Mouse (Mus musculus) G1E (cell line): Measurements from ENCODE around the gene Msh3. TPM values are rescaled to one million over a fixed set of nuclear protein-coding genes. Genes with fewer than 3 reads are reported as not detected.

ENCODE experiments used
- ATAC-seq: 2 replicates; pipeline ENCODE4 v1.8.0; 2016; ENCODE audit warnings: mild to moderate bottlenecking; ENCODE audit not compliant: insufficient number of reproducible peaks, poor library complexity, low FRiP score, severe bottlenecking; ENCODE audit errors: extremely low read depth
- DNase-seq: peaks from one replicate; pipeline ENCODE4 v3.0.0; 2012; ENCODE audit warnings: low spot score
- H3K27me3 ChIP-seq: 2 replicates; pipeline ENCODE4 v1.6.1; 2012; ENCODE audit warnings: mild to moderate bottlenecking, low read length, inconsistent platforms; ENCODE audit not compliant: insufficient read depth
- H3K36me3 ChIP-seq: replicated peaks from 2 replicates; pipeline ENCODE3; 2012; ENCODE audit warnings: mild to moderate bottlenecking, inconsistent platforms
- H3K4me1 ChIP-seq: 2 replicates; pipeline ENCODE4 v1.6.1; 2012; ENCODE audit warnings: low read depth, low read length, inconsistent platforms, mixed read lengths; ENCODE audit not compliant: insufficient read depth
- H3K4me3 ChIP-seq: 2 replicates; pipeline ENCODE4 v1.5.1; 2012; ENCODE audit warnings: low read depth, mild to moderate bottlenecking, inconsistent platforms, low read length, moderate library complexity, mixed read lengths
- H3K9me3 ChIP-seq: replicated peaks from 2 replicates; pipeline ENCODE4 v1.6.1; 2012; ENCODE audit warnings: inconsistent platforms
- CTCF ChIP-seq: IDR thresholded peaks from 2 replicates; pipeline ENCODE4 v1.5.1; 2012; ENCODE audit warnings: low read depth, low read length, inconsistent platforms, mixed read lengths
- GATA1 ChIP-seq: IDR thresholded peaks from 2 replicates; pipeline ENCODE4 v1.6.1; 2012; ENCODE audit warnings: borderline replicate concordance, low read length, inconsistent platforms, mixed read lengths
- GATA2 ChIP-seq: IDR thresholded peaks from 2 replicates; pipeline ENCODE4 v1.6.1; 2012; ENCODE audit warnings: low read depth, low read length, inconsistent platforms, borderline replicate concordance
- POLR2AphosphoS5 ChIP-seq: IDR thresholded peaks from 2 replicates; pipeline ENCODE4 v1.6.1; 2012; ENCODE audit warnings: low read depth, low read length, inconsistent platforms; ENCODE audit not compliant: insufficient replicate concordance
- TAL1 ChIP-seq: conservative IDR thresholded peaks from 2 replicates; pipeline ENCODE4 v1.6.1; 2012; ENCODE audit warnings: low read depth, low read length, inconsistent platforms, mixed read lengths
- polyA plus RNA-seq: library from polyadenylated mRNA; stranded (reverse); fragments of >175 nt; gene quantifications from 2 replicates; pipeline ENCODE4 v1.2.3, GENCODE M21; 2012
- total RNA-seq, 2 experiments: library from RNA; stranded (forward) in 1 of 2; stranded (reverse) in 1 of 2; fragments of 200-1000 nt in 1 of 2; fragments of >200 nt in 1 of 2; fragmentation: Nextera tagmentation in 1 of 2; gene quantifications; 2 replicates each; pipeline ENCODE4 v1.2.3; 2014 to 2017

The Msh3 gene
- total and polyA plus RNA-seq, 3 experiments: 33.1 to 49.1 (median 39.0) TPM

DNA sequence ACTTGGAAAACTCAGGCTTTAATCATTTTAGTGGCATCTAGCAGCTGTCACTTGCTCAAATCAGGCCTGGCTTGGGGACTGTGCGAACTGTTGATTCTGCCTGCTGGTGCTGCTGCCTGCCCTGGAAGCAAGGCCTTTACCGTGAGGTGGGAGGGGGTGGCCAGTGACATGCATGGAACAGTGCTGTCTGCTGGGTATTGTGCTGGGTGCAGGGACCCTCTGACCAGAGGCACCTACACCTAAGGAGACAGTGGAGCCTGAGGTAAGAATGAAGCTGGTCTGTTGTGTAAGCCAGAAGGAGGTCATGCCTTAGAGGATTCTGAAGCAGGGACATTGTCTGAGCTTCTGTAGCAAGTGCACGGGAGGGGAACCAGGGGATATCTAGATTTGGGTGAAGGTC is 16.0 kb upstream of the Msh3 start:
- no peak overlapping the region for H3K4me3 ChIP-seq
- H3K4me1 ChIP-seq: no peaks in the 10 kb centered on the region
- no peak for DNase-seq
- peaks cover 57% of the 10 kb centered on the region for H3K36me3 ChIP-seq
- no peaks in the 10 kb centered on the region for H3K27me3 ChIP-seq
- H3K9me3 ChIP-seq: no peaks in the 10 kb centered on the region
- no peak for ATAC-seq
- TF ChIP-seq CTCF (no peak), GATA1 (no peak), POLR2AphosphoS5 (no peak), TAL1 (no peak), GATA2 (no peak)

DNA sequence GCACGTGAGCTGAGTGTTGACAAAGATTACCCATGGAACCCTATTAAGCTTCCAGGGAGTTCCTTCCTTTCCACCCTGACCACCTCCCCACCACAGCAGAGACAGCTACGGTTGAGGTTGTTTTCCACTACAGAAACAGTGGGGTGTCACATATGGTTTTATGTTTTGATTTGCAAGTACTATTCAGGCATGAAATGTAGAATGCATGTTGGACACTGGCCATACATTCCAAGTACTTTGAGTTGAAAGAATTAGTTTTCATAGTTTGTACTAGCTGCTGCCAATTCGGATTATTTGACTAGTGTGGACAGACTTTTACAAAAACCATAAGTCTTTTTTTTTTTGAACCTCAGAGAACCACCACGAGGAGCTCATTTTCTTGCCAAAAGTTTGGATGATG is 10.5 kb upstream of the Msh3 start:
- TF ChIP-seq CTCF: no peak
- no peak for TF ChIP-seq GATA2
- TF ChIP-seq TAL1: no peak
- no peak for TF ChIP-seq POLR2AphosphoS5
- no peak for TF ChIP-seq GATA1
- Histone ChIP-seq H3K9me3 (no peaks in the 10 kb centered on the region), H3K4me1 (no peaks in the 10 kb centered on the region), H3K27me3 (no peaks in the 10 kb centered on the region), H3K4me3 (no peak overlapping the region), H3K36me3 (peaks cover 86% of the 10 kb centered on the region)
- ATAC-seq (no peak), DNase-seq (no peak)

GRCm38 (mm10) chr13:92361609-92362008 is 6.8 kb upstream of the Msh3 start:
- ATAC-seq: no peak
- TF ChIP-seq TAL1 (no peak), CTCF (no peak), POLR2AphosphoS5 (no peak), GATA2 (no peak), GATA1 (no peak)
- Histone ChIP-seq H3K36me3 (peaks cover 86% of the 10 kb centered on the region), H3K9me3 (no peaks in the 10 kb centered on the region), H3K4me3 (no peak overlapping the region), H3K27me3 (no peaks in the 10 kb centered on the region), H3K4me1 (peaks cover 7% of the 10 kb centered on the region)
- no peak for DNase-seq

- DNase-seq (no peak), ATAC-seq (no peak)
- Histone ChIP-seq H3K9me3 (no peaks in the 10 kb centered on the region), H3K27me3 (no peaks in the 10 kb centered on the region), H3K36me3 (peaks cover 65% of the 10 kb centered on the region), H3K4me1 (peaks cover 32% of the 10 kb centered on the region), H3K4me3 (no peak overlapping the region)
- TF ChIP-seq POLR2AphosphoS5: no peak
Measured at GRCm38 (mm10) chr13:92357644-92358043, 2.8 kb upstream of the Msh3 start.

DNA sequence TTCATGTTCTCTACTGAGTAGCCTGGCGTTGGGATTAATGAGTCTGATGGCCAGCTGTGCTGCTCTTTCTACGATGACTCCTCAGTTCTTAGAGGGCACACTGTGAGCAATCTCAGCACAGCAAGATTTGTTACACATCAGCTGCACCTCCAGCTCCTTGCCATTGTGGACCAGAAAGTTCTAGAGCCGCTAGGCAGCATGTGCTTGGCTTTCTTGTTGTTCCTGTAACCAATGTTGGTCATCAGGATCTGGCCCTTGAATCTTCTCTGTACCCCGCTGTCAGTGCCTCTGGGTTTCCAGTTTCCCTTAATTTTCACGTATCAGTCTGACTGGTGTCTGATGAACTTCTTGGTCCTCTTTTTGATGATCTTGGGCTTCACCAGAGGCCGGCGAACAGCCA is 1.6 kb upstream of the Msh3 start:
- ATAC-seq: no peak
- Histone ChIP-seq H3K9me3 (no peaks in the 10 kb centered on the region), H3K27me3 (no peaks in the 10 kb centered on the region), H3K4me1 (peaks cover 32% of the 10 kb centered on the region), H3K4me3 (peak overlapping the region; percentile 92; the same call in 1 of the 2 replicates), H3K36me3 (peaks cover 63% of the 10 kb centered on the region)
- DNase-seq: no peak
- TF ChIP-seq CTCF (no peak), POLR2AphosphoS5 (no peak), TAL1 (no peak), GATA1 (no peak), GATA2 (no peak)

DNA sequence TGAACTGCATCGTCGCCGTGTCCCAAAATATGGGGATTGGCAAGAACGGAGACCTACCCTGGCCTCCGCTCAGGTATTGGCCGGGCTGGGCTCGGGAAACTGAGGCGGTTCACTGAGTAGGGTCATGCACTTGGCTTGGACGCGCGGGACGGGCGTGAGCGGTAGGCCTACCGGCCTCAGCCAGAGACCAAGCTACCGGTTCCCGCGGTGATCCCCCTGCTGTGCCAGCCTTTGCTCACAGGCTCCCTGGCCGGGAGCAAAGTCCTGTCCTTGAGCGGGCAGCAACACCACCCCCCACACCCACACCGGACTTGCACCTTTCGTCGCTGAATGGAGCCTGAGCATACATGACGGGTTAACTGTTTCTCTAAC is 455 bp upstream of the Msh3 start:
- Histone ChIP-seq H3K36me3 (peaks cover 63% of the 10 kb centered on the region), H3K27me3 (no peaks in the 10 kb centered on the region), H3K4me1 (peaks cover 32% of the 10 kb centered on the region), H3K4me3 (peak overlapping the region; percentile 92), H3K9me3 (no peaks in the 10 kb centered on the region)
- DNase-seq: no peak
- TF ChIP-seq GATA2: no peak
- no peak for TF ChIP-seq TAL1
- no peak for TF ChIP-seq GATA1
- TF ChIP-seq CTCF: no peak
- TF ChIP-seq POLR2AphosphoS5: no peak
- peak; percentile 11; the same call in 1 of the 2 replicates for ATAC-seq

- no peaks in the 10 kb centered on the region for H3K9me3 ChIP-seq
- TF ChIP-seq TAL1: no peak
- no peak for TF ChIP-seq POLR2AphosphoS5
- no peak for DNase-seq
- H3K4me3 ChIP-seq: peak overlapping the region; percentile 92
- peaks cover 58% of the 10 kb centered on the region for H3K36me3 ChIP-seq
- H3K4me1 ChIP-seq: peaks cover 32% of the 10 kb centered on the region
- ATAC-seq: no peak
- H3K27me3 ChIP-seq: no peaks in the 10 kb centered on the region
Measured at GRCm38 (mm10) chr13:92353956-92354355, 847 bp downstream of the Msh3 start.
